Mouse (Mus musculus) olfactory bulb, adult 2 months (tissue): Measurements from ENCODE around the gene Psmb4.
"Not testable (repeated sequence)": the region's sequence is repeated elsewhere in the genome, so short reads cannot be mapped to it uniquely, and the experiment has no call there.

Source experiments
- CTCF ChIP-seq: fragments of 200-500 bp; IDR thresholded peaks from 2 replicates; pipeline ENCODE4 v1.5.1; 2012; ENCODE audit warnings: low read depth, mild to moderate bottlenecking, low read length, moderate library complexity; ENCODE audit not compliant: insufficient read depth
- POLR2A ChIP-seq: fragments of 200-500 bp; IDR thresholded peaks from 2 replicates; pipeline ENCODE4 v1.6.1; 2012; ENCODE audit warnings: mild to moderate bottlenecking, low read depth, low read length, moderate library complexity; ENCODE audit not compliant: insufficient read depth

DNA sequence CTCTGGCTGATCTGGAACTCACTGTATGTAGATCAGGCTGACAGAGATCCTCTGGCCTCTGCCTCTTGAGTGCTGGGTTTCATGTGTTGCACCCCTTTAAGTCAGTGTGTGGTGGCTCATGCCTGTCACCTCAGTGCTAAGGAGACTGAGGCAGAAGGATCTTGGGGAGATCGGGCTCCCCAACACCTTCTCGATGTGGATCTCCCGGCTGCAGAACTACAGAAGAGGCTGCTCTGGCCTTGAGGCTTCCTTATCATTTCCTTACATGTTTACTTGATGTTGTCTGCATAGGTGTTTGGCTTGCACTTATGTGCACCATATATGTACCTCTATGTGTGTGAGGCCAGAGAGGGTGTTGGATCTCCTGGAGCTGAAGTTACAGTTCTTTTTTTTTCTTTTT, 47.8 kb upstream of the Psmb4 start:
- TF ChIP-seq POLR2A, CTCF: not testable (repeated sequence)
